Mouse (Mus musculus) liver, embryonic 12.5 days (tissue): ENCODE measurements around the gene Ncor2. TPM values are rescaled to one million over a fixed set of nuclear protein-coding genes. Genes with fewer than 3 reads are reported as not detected.
A peak's percentile ranks its signal among the peaks of the same experiment; 100 is the strongest.

ENCODE experiments used
- ATAC-seq: fragments of 200-750 bp; cut with Nextera tagmentation; 2 replicates; pipeline ENCODE4 v1.8.0; 2017; ENCODE audit warnings: moderate number of reproducible peaks, mild to moderate bottlenecking, moderate library complexity
- H3K27ac ChIP-seq: fragments of 300-500 bp; sonication (generic); 2 replicates; pipeline ENCODE4 v1.5.1; 2016; ENCODE audit warnings: mild to moderate bottlenecking
- H3K27me3 ChIP-seq: fragments of 300-500 bp; sonication (generic); replicated peaks from 2 replicates; pipeline ENCODE4 v1.6.1; 2016; ENCODE audit warnings: mild to moderate bottlenecking, moderate library complexity
- H3K36me3 ChIP-seq: fragments of 300-500 bp; sonication (generic); 2 replicates; pipeline ENCODE4 v1.6.1; 2016; ENCODE audit warnings: mild to moderate bottlenecking, moderate library complexity
- H3K4me1 ChIP-seq: fragments of 300-500 bp; sonication (generic); 2 replicates; pipeline ENCODE4 v1.6.1; 2016
- H3K4me2 ChIP-seq: fragments of 300-500 bp; sonication (generic); 2 replicates; pipeline ENCODE4 v1.6.1; 2016; ENCODE audit warnings: mild to moderate bottlenecking, moderate library complexity
- H3K4me3 ChIP-seq: fragments of 300-500 bp; sonication (generic); 2 replicates; pipeline ENCODE4 v1.5.1; 2016; ENCODE audit warnings: mild to moderate bottlenecking, moderate library complexity
- H3K9ac ChIP-seq: fragments of 300-500 bp; sonication (generic); 2 replicates; pipeline ENCODE4 v1.6.1; 2016; ENCODE audit warnings: mild to moderate bottlenecking, moderate library complexity
- H3K9me3 ChIP-seq: fragments of 300-500 bp; sonication (generic); replicated peaks from 2 replicates; pipeline ENCODE4 v1.6.1; 2016; ENCODE audit warnings: mild to moderate bottlenecking, moderate library complexity
- WGBS: fragments of 180-500 bp; shearing (Covaris S2); methylation state at CpG from one replicate; pipeline ENCODE4 v1.1.7; 2016; ENCODE audit not compliant: insufficient replicate concordance; 5-methylcytosine and 5-hydroxymethylcytosine counted together
- polyA plus RNA-seq: library from polyadenylated mRNA; unstranded; fragments of >200 nt; fragmentation: Nextera tagmentation; extraction: Ambion mirVana; gene quantifications from 2 replicates; pipeline ENCODE4 v1.2.1, GENCODE M21; 2016

The Ncor2 gene
- polyA plus RNA-seq, 1 experiment from 2014 or later: 10.0 TPM

GRCm38 (mm10) chr5:125074571-125075171 is 104.3 kb downstream of the Ncor2 start:
- no peak overlapping the region for H3K27ac ChIP-seq
- no peaks in the 10 kb centered on the region for H3K9me3 ChIP-seq
- peak; percentile 18; the same call in 1 of the 2 replicates for ATAC-seq
- H3K4me2 ChIP-seq: no peak overlapping the region
- H3K9ac ChIP-seq: no peak overlapping the region
- no peak overlapping the region for H3K4me3 ChIP-seq
- H3K4me1 ChIP-seq: peaks cover 31% of the 10 kb centered on the region
- H3K36me3 ChIP-seq: peaks cover 45% of the 10 kb centered on the region
- no peaks in the 10 kb centered on the region for H3K27me3 ChIP-seq
- 45% methylated on average over 10 of the region's 10 CpGs for WGBS

GRCm38 (mm10) chr5:125073896-125074295 is 105.1 kb downstream of the Ncor2 start:
- Histone ChIP-seq H3K4me3 (no peak overlapping the region), H3K4me1 (peaks cover 33% of the 10 kb centered on the region), H3K27me3 (no peaks in the 10 kb centered on the region), H3K9ac (no peak overlapping the region), H3K27ac (no peak overlapping the region), H3K9me3 (no peaks in the 10 kb centered on the region), H3K4me2 (no peak overlapping the region), H3K36me3 (peaks cover 40% of the 10 kb centered on the region)
- no peak for ATAC-seq
- 84% methylated on average over 8 of the region's 8 CpGs for WGBS

- Histone ChIP-seq H3K27ac (no peak overlapping the region), H3K9me3 (no peaks in the 10 kb centered on the region), H3K4me3 (no peak overlapping the region), H3K9ac (no peak overlapping the region), H3K27me3 (no peaks in the 10 kb centered on the region), H3K36me3 (peaks cover 40% of the 10 kb centered on the region), H3K4me1 (peaks cover 35% of the 10 kb centered on the region), H3K4me2 (no peak overlapping the region)
- ATAC-seq: no peak
- WGBS: 87% methylated on average over 4 of the region's 4 CpGs
Measured at GRCm38 (mm10) chr5:125073335-125073734, 105.7 kb downstream of the Ncor2 start.

- Histone ChIP-seq H3K27me3 (no peaks in the 10 kb centered on the region), H3K4me2 (no peak overlapping the region), H3K4me3 (no peak overlapping the region), H3K4me1 (peaks cover 35% of the 10 kb centered on the region), H3K9ac (no peak overlapping the region), H3K36me3 (peaks cover 39% of the 10 kb centered on the region), H3K9me3 (no peaks in the 10 kb centered on the region), H3K27ac (no peak overlapping the region)
- ATAC-seq: no peak
- WGBS: 58% methylated on average over 7 of the region's 7 CpGs
Measured at GRCm38 (mm10) chr5:125072425-125072824, 106.6 kb downstream of the Ncor2 start.

GRCm38 (mm10) chr5:125071919-125072318 is 107.1 kb downstream of the Ncor2 start:
- 54% methylated on average over 4 of the region's 4 CpGs for WGBS
- Histone ChIP-seq H3K4me2 (no peak overlapping the region), H3K9ac (no peak overlapping the region), H3K27ac (no peak overlapping the region), H3K36me3 (peaks cover 37% of the 10 kb centered on the region), H3K27me3 (no peaks in the 10 kb centered on the region), H3K9me3 (no peaks in the 10 kb centered on the region), H3K4me1 (peaks cover 35% of the 10 kb centered on the region), H3K4me3 (no peak overlapping the region)
- ATAC-seq: no peak

- Histone ChIP-seq H3K9ac (no peak overlapping the region), H3K9me3 (no peaks in the 10 kb centered on the region), H3K4me1 (peaks cover 35% of the 10 kb centered on the region), H3K27me3 (no peaks in the 10 kb centered on the region), H3K4me2 (no peak overlapping the region), H3K27ac (no peak overlapping the region), H3K36me3 (peaks cover 46% of the 10 kb centered on the region), H3K4me3 (no peak overlapping the region)
- WGBS: 65% methylated on average over 2 of the region's 2 CpGs
- no peak for ATAC-seq
Measured at GRCm38 (mm10) chr5:125070399-125070798, 108.6 kb downstream of the Ncor2 start.

- H3K4me1 ChIP-seq: peaks cover 35% of the 10 kb centered on the region
- WGBS: 79% methylated on average over 5 of the region's 5 CpGs
- H3K27ac ChIP-seq: no peak overlapping the region
- ATAC-seq: no peak
- H3K27me3 ChIP-seq: no peaks in the 10 kb centered on the region
- peaks cover 48% of the 10 kb centered on the region for H3K36me3 ChIP-seq
- H3K4me2 ChIP-seq: no peak overlapping the region
- no peak overlapping the region for H3K9ac ChIP-seq
- H3K4me3 ChIP-seq: no peak overlapping the region
- no peaks in the 10 kb centered on the region for H3K9me3 ChIP-seq
Measured at GRCm38 (mm10) chr5:125069916-125070315, 109.1 kb downstream of the Ncor2 start.

- Histone ChIP-seq H3K4me1 (peaks cover 30% of the 10 kb centered on the region), H3K9ac (no peak overlapping the region), H3K27me3 (no peaks in the 10 kb centered on the region), H3K4me2 (no peak overlapping the region), H3K36me3 (peaks cover 52% of the 10 kb centered on the region), H3K9me3 (no peaks in the 10 kb centered on the region), H3K4me3 (no peak overlapping the region), H3K27ac (no peak overlapping the region)
- no peak for ATAC-seq
- WGBS: 78% methylated on average over 5 of the region's 5 CpGs
Measured at GRCm38 (mm10) chr5:125069426-125069825, 109.6 kb downstream of the Ncor2 start.

GRCm38 (mm10) chr5:125068371-125068951 is 110.6 kb downstream of the Ncor2 start:
- no peaks in the 10 kb centered on the region for H3K27me3 ChIP-seq
- H3K4me2 ChIP-seq: no peak overlapping the region
- H3K27ac ChIP-seq: no peak overlapping the region
- WGBS: 74% methylated on average over 16 of the region's 16 CpGs
- no peak for ATAC-seq
- no peak overlapping the region for H3K4me3 ChIP-seq
- H3K36me3 ChIP-seq: peaks cover 54% of the 10 kb centered on the region
- no peak overlapping the region for H3K9ac ChIP-seq
- no peaks in the 10 kb centered on the region for H3K9me3 ChIP-seq
- peaks cover 23% of the 10 kb centered on the region for H3K4me1 ChIP-seq

- WGBS: 87% methylated on average over 14 of the region's 14 CpGs
- no peak for ATAC-seq
Measured at GRCm38 (mm10) chr5:125067673-125068072, 111.3 kb downstream of the Ncor2 start.

GRCm38 (mm10) chr5:125066479-125067471 is 112.2 kb downstream of the Ncor2 start:
- Histone ChIP-seq H3K27me3 (no peaks in the 10 kb centered on the region), H3K36me3 (peaks cover 53% of the 10 kb centered on the region), H3K9me3 (no peaks in the 10 kb centered on the region), H3K4me1 (peaks cover 6% of the 10 kb centered on the region), H3K9ac (no peak overlapping the region), H3K4me3 (no peak overlapping the region), H3K27ac (no peak overlapping the region), H3K4me2 (no peak overlapping the region)
- ATAC-seq: no peak
- WGBS: 87% methylated on average over 13 of the region's 13 CpGs

More at GRCm38 (mm10) chr5:125067673-125068072, 111.3 kb downstream of the Ncor2 start:
- Histone ChIP-seq H3K27ac (no peak overlapping the region), H3K27me3 (no peaks in the 10 kb centered on the region), H3K9ac (no peak overlapping the region), H3K36me3 (peaks cover 51% of the 10 kb centered on the region), H3K4me1 (peaks cover 15% of the 10 kb centered on the region), H3K4me2 (no peak overlapping the region), H3K9me3 (no peaks in the 10 kb centered on the region), H3K4me3 (no peak overlapping the region)

- WGBS: 82% methylated on average over 17 of the region's 17 CpGs
- no peaks in the 10 kb centered on the region for H3K9me3 ChIP-seq
- H3K27ac ChIP-seq: no peak overlapping the region
- H3K4me2 ChIP-seq: no peak overlapping the region
- H3K27me3 ChIP-seq: peaks cover 28% of the 10 kb centered on the region
- no peak overlapping the region for H3K4me3 ChIP-seq
- peaks cover 22% of the 10 kb centered on the region for H3K4me1 ChIP-seq
- no peak for ATAC-seq
- no peak overlapping the region for H3K9ac ChIP-seq
- peaks cover 46% of the 10 kb centered on the region for H3K36me3 ChIP-seq
Measured at GRCm38 (mm10) chr5:125063015-125063414, 116.0 kb downstream of the Ncor2 start.
